Mouse (Mus musculus) forebrain, postnatal 0 days (tissue): ENCODE measurements around the gene Ncaph. TPM values are rescaled to one million over a fixed set of nuclear protein-coding genes. Genes with fewer than 3 reads are reported as not detected.

Source experiments
- ATAC-seq: fragments of 200-750 bp; cut with Nextera tagmentation; 2 replicates; pipeline ENCODE4 v1.8.0; 2017; ENCODE audit warnings: mild to moderate bottlenecking, moderate library complexity
- DNase-seq: peaks from one replicate; pipeline ENCODE4 v3.0.0-alpha.2; 2015
- H3K27ac ChIP-seq: fragments of 300-500 bp; sonication (generic); 2 replicates; pipeline ENCODE4 v1.5.1; 2014; ENCODE audit warnings: low read depth, mild to moderate bottlenecking, antibody characterized with exemption, low read length, moderate library complexity, mixed read lengths
- H3K27me3 ChIP-seq: fragments of 300-500 bp; sonication (generic); 2 replicates; pipeline ENCODE4 v1.6.1; 2014; ENCODE audit warnings: mild to moderate bottlenecking, low read length, mixed read lengths; ENCODE audit not compliant: insufficient read depth
- H3K36me3 ChIP-seq: fragments of 300-500 bp; sonication (generic); 2 replicates; pipeline ENCODE4 v1.6.1; 2014; ENCODE audit warnings: mild to moderate bottlenecking, moderate library complexity; ENCODE audit not compliant: insufficient read depth
- H3K4me1 ChIP-seq: fragments of 300-500 bp; sonication (generic); 2 replicates; pipeline ENCODE4 v1.6.1; 2014; ENCODE audit warnings: antibody characterized with exemption; ENCODE audit not compliant: insufficient read depth
- H3K4me2 ChIP-seq: fragments of 300-500 bp; sonication (generic); 2 replicates; pipeline ENCODE4 v1.6.1; 2014; ENCODE audit warnings: low read depth, mild to moderate bottlenecking, moderate library complexity
- H3K4me3 ChIP-seq: fragments of 300-500 bp; sonication (generic); 2 replicates; pipeline ENCODE4 v1.5.1; 2014; ENCODE audit warnings: low read depth, low read length, mixed read lengths
- H3K9ac ChIP-seq: fragments of 300-500 bp; sonication (generic); 2 replicates; pipeline ENCODE4 v1.6.1; 2014; ENCODE audit warnings: mild to moderate bottlenecking
- H3K9me3 ChIP-seq: fragments of 300-500 bp; sonication (generic); 2 replicates; pipeline ENCODE4 v1.6.1; 2016; ENCODE audit warnings: low read length
- CTCF ChIP-seq: sonication (generic); IDR thresholded peaks from 2 replicates; pipeline ENCODE4 v1.5.1; 2016; ENCODE audit warnings: antibody characterized with exemption, control low read depth, low read depth
- WGBS: fragments of 180-500 bp; shearing (Covaris S2); extraction: QIAGEN DNeasy Blood & Tissue Kit; methylation state at CpG from one replicate; pipeline ENCODE4 v1.1.7; 2014; 5-methylcytosine and 5-hydroxymethylcytosine counted together
- polyA plus RNA-seq: library from polyadenylated mRNA; unstranded; fragments of >200 nt; fragmentation: Nextera tagmentation; extraction: Ambion mirVana; gene quantifications from 2 replicates; pipeline ENCODE4 v1.2.1, GENCODE M21; 2015
- total RNA-seq: library from RNA; depleted of rRNA; stranded (reverse); fragments of >200 nt; gene quantifications from 2 replicates; pipeline ENCODE4 v1.2.3, GENCODE M21; 2014; rRNA removed

Ncaph gene
- total and polyA plus RNA-seq, 2 experiments from 2014 or later = 10.8 to 10.9 TPM

- Histone ChIP-seq H3K36me3 (peaks cover 12% of the 10 kb centered on the region), H3K9me3 (no peaks in the 10 kb centered on the region), H3K4me3 (peak within 1 kb of the TSS; percentile 72), H3K27ac (no peak within 1 kb of the TSS), H3K27me3 (no peaks in the 10 kb centered on the region), H3K4me2 (peak within 1 kb of the TSS; percentile 67), H3K4me1 (0 out of 2 replicates have a peak, but pooled peaks cover 4% of the 10 kb centered on the region), H3K9ac (peak within 1 kb of the TSS; percentile 62)
- ATAC-seq = peak; percentile 100
- peak; percentile 90 for DNase-seq
- peak; percentile 35 for TF ChIP-seq CTCF
- 3% methylated on average over 32 of the region's 32 CpGs for WGBS
Observed at GRCm38 (mm10) chr2:127070435-127070841, 63.3 kb downstream of the Ncaph start, which contains the start of gene Blvra. Gene Blvra (plus strand): TSS chr2:127070665.

GRCm38 (mm10) chr2:127069781-127070434 is 63.8 kb downstream of the Ncaph start:
- TF ChIP-seq CTCF = no peak
- DNase-seq = peak; percentile 0
- ATAC-seq = peak; percentile 8; the same call in 1 of the 2 replicates
- Histone ChIP-seq H3K9ac (peak overlapping the region; percentile 62), H3K4me1 (0 out of 2 replicates have a peak, but pooled peaks cover 4% of the 10 kb centered on the region), H3K27me3 (no peaks in the 10 kb centered on the region), H3K36me3 (peaks cover 12% of the 10 kb centered on the region), H3K4me2 (peak overlapping the region; percentile 67), H3K9me3 (no peaks in the 10 kb centered on the region), H3K4me3 (peak overlapping the region; percentile 72), H3K27ac (no peak overlapping the region)
- 16% methylated on average over 11 of the region's 11 CpGs for WGBS

GRCm38 (mm10) chr2:127068806-127069205 is 64.9 kb downstream of the Ncaph start:
- DNase-seq = no peak
- H3K27me3 ChIP-seq = no peaks in the 10 kb centered on the region
- no peak for ATAC-seq
- H3K4me3 ChIP-seq = no peak overlapping the region
- H3K4me2 ChIP-seq = no peak overlapping the region
- H3K9me3 ChIP-seq = no peaks in the 10 kb centered on the region
- no peak overlapping the region for H3K27ac ChIP-seq
- H3K9ac ChIP-seq = no peak overlapping the region
- H3K36me3 ChIP-seq = peaks cover 12% of the 10 kb centered on the region
- 0 out of 2 replicates have a peak, but pooled peaks cover 4% of the 10 kb centered on the region for H3K4me1 ChIP-seq
- WGBS = 74% methylated on average over 7 of the region's 7 CpGs
- no peak for TF ChIP-seq CTCF

- Histone ChIP-seq H3K9ac (no peak overlapping the region), H3K36me3 (peaks cover 55% of the 10 kb centered on the region), H3K4me2 (no peak overlapping the region), H3K4me3 (no peak overlapping the region), H3K9me3 (no peaks in the 10 kb centered on the region), H3K4me1 (no peaks in the 10 kb centered on the region), H3K27ac (no peak overlapping the region), H3K27me3 (no peaks in the 10 kb centered on the region)
- DNase-seq = no peak
- 96% methylated on average over 9 of the region's 9 CpGs for WGBS
- TF ChIP-seq CTCF = no peak
- ATAC-seq = no peak
Observed at GRCm38 (mm10) chr2:127061471-127061870, 72.3 kb downstream of the Ncaph start.

Other genes starting within 250 kb of the Ncaph start
- 38.9 and 55.3 TPM in 2 replicates for gene Sppl2a, start 200.7 kb downstream of the Ncaph start, total RNA-seq
- 24.8 and 30.5 TPM in 2 replicates for gene Sppl2a, start 200.7 kb downstream of the Ncaph start, polyA plus RNA-seq
- gene Ap4e1, start 125.2 kb downstream of the Ncaph start, total RNA-seq = 17.1 and 18.7 TPM in 2 replicates
- 2.9 and 5.8 TPM in 2 replicates for gene Ap4e1, start 125.2 kb downstream of the Ncaph start, polyA plus RNA-seq
- 13.8 and 20.7 TPM in 2 replicates for gene Blvra, start 63.3 kb downstream of the Ncaph start, total RNA-seq
- gene Blvra, start 63.3 kb downstream of the Ncaph start, polyA plus RNA-seq = 29.4 and 32.6 TPM in 2 replicates
- gene Itpripl1, start 9.5 kb upstream of the Ncaph start, total RNA-seq = 11.0 and 16.9 TPM in 2 replicates
- gene Itpripl1, start 9.5 kb upstream of the Ncaph start, polyA plus RNA-seq = 15.5 and 16.0 TPM in 2 replicates
- 0.48 and 0.62 TPM in 2 replicates for gene 1810024B03Rik, start 74.3 kb upstream of the Ncaph start, total RNA-seq
- 0.96 and 1.7 TPM in 2 replicates for gene 1810024B03Rik, start 74.3 kb upstream of the Ncaph start, polyA plus RNA-seq
- 88.8 and 111 TPM in 2 replicates for gene Snrnp200, start 74.4 kb upstream of the Ncaph start, total RNA-seq
- gene Snrnp200, start 74.4 kb upstream of the Ncaph start, polyA plus RNA-seq = 27.8 and 32.6 TPM in 2 replicates
- gene Ciao1, start 113.9 kb upstream of the Ncaph start, total RNA-seq = 32.8 and 50.3 TPM in 2 replicates
- gene Ciao1, start 113.9 kb upstream of the Ncaph start, polyA plus RNA-seq = 27.8 and 33.1 TPM in 2 replicates
- gene Tmem127, start 114.0 kb upstream of the Ncaph start, total RNA-seq = 85.2 and 94.4 TPM in 2 replicates
- 61.6 and 74.6 TPM in 2 replicates for gene Tmem127, start 114.0 kb upstream of the Ncaph start, polyA plus RNA-seq
- 178 and 203 TPM in 2 replicates for gene Stard7, start 136.3 kb upstream of the Ncaph start, total RNA-seq
- 89.3 and 110 TPM in 2 replicates for gene Stard7, start 136.3 kb upstream of the Ncaph start, polyA plus RNA-seq
- gene Dusp2, start 202.2 kb upstream of the Ncaph start, total RNA-seq = 10.0 and 13.9 TPM in 2 replicates
- 19.1 and 20.2 TPM in 2 replicates for gene Dusp2, start 202.2 kb upstream of the Ncaph start, polyA plus RNA-seq
- gene Astl, start 204.7 kb upstream of the Ncaph start, total RNA-seq = not detected in 2 replicates
- gene Astl, start 204.7 kb upstream of the Ncaph start, polyA plus RNA-seq = not detected in 2 replicates
- gene Adra2b, start 229.3 kb upstream of the Ncaph start, total RNA-seq = 0.46 and 0.67 TPM in 2 replicates
- gene Adra2b, start 229.3 kb upstream of the Ncaph start, polyA plus RNA-seq = 0.38 and 0.80 TPM in 2 replicates